In the genomic region with DNA sequence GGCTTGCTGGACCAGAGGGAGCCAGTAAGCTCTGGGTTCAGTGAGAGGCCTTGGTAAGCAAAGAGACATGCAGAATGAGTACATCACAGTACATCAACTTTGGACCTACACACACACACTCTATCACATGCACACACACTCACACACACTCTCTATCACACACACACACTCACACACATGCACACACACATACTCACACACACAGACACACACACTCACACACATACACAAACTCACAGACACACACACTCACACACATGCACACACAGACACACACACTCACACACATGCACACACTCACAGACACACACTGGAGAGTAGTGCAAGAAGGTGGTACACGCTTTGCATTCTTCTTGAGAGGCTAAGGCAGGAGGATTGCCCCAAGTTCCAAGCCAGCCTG, we compare ENCODE assay signal across 23 mouse cellular contexts. TPM values are rescaled to one million over a fixed set of nuclear protein-coding genes. Genes with fewer than 3 reads are reported as not detected.
DNase-seq lines count a peak whose midpoint lies in the region; ATAC-seq and TF ChIP-seq lines count a peak whose summit lies in the region.
"Had no signal": no experiment of that assay in that cellular context is flagged by ENCODE, and none has a peak within 500 bp of the region (broad histone marks: within the 10 kb centered on the region; RNA-seq: fewer than 3 reads in every experiment).

No protein-coding gene starts in this region.

- TF ChIP-seq CTCF in intestine, postnatal 0 days (IDR thresholded peaks at IDR 0.05; ENCODE audit: low read depth), result no peak

- peaks cover 50% of the 10 kb centered on the region for H3K4me1 ChIP-seq in megakaryocyte, embryonic 14.5 days
- H3K4me1 ChIP-seq in intestine, postnatal 0 days (replicated peaks; ENCODE audit: control insufficient read depth, insufficient read depth, low read length), result peaks cover 6% of the 10 kb centered on the region; the same call in 1 of the 2 replicates
- H3K4me1 ChIP-seq in liver, embryonic 15.5 days (replicated peaks), result peaks cover 27% of the 10 kb centered on the region
- H3K4me1 ChIP-seq: embryonic facial prominence, embryonic 12.5 days; forebrain, embryonic 12.5 days; heart, embryonic 12.5 days; limb, embryonic 12.5 days; midbrain, embryonic 15.5 days; neural tube, embryonic 13.5 days had no signal

- H3K36me3 ChIP-seq in megakaryocyte, embryonic 14.5 days (replicated peaks; ENCODE audit: low read length), result peaks cover 35% of the 10 kb centered on the region
- peaks cover 25% of the 10 kb centered on the region for H3K36me3 ChIP-seq in intestine, postnatal 0 days (ENCODE audit: control insufficient read depth, insufficient read depth)
- peaks cover 28% of the 10 kb centered on the region for H3K36me3 ChIP-seq in liver, embryonic 15.5 days (replicated peaks)
- H3K36me3 ChIP-seq: midbrain, embryonic 15.5 days had no signal

- DNase-seq in B cell, adult 2 months, result no peak
- no peak for DNase-seq in right cerebral cortex, adult 18-20 months
- DNase-seq: adrenal gland, postnatal 10 days; cerebellum, adult 2 months; cerebellum, postnatal 25 days; lung, embryonic 14.5 days had no signal

- peaks cover 23% of the 10 kb centered on the region for H3K27me3 ChIP-seq in megakaryocyte, embryonic 14.5 days (replicated peaks)
- no peaks in the 10 kb centered on the region for H3K27me3 ChIP-seq in intestine, postnatal 0 days (replicated peaks; ENCODE audit: control insufficient read depth, insufficient read depth, low read length)
- no peaks in the 10 kb centered on the region for H3K27me3 ChIP-seq in liver, embryonic 15.5 days
- H3K27me3 ChIP-seq: embryonic facial prominence, embryonic 12.5 days; forebrain, embryonic 12.5 days; midbrain, embryonic 15.5 days; neural tube, embryonic 13.5 days had no signal

- no peak for ATAC-seq in megakaryocyte, adult 5-6 weeks (ENCODE audit: poor library complexity, severe bottlenecking)
- ATAC-seq in intestine, postnatal 0 days, result no peak
- ATAC-seq in liver, embryonic 15.5 days (ENCODE audit: insufficient read depth), result no peak
- no peak for ATAC-seq in inflammation-experienced regulatory T-cells, adult 6 months
- ATAC-seq: hindbrain, postnatal 0 days; midbrain, embryonic 15.5 days had no signal

- H3K9ac ChIP-seq in intestine, postnatal 0 days (ENCODE audit: low read depth, low read length), result no peak overlapping the region
- no peak overlapping the region for H3K9ac ChIP-seq in liver, embryonic 15.5 days
- H3K9ac ChIP-seq: embryonic facial prominence, embryonic 12.5 days; forebrain, embryonic 12.5 days; heart, embryonic 12.5 days; limb, embryonic 12.5 days; lung, embryonic 14.5 days; midbrain, embryonic 15.5 days; neural tube, embryonic 13.5 days had no signal

- peak overlapping the region; percentile 94 for H3K27ac ChIP-seq in intestine, postnatal 0 days (ENCODE audit: low read depth, low read length)
- peak overlapping the region; percentile 58 for H3K27ac ChIP-seq in liver, embryonic 15.5 days (replicated peaks)
- H3K27ac ChIP-seq: embryonic facial prominence, embryonic 12.5 days; forebrain, embryonic 12.5 days; hindbrain, postnatal 0 days; limb, embryonic 12.5 days; midbrain, embryonic 15.5 days; neural tube, embryonic 13.5 days had no signal

- WGBS in intestine, postnatal 0 days, result 80% methylated on average over 1 of the region's 1 CpGs
- WGBS in liver, embryonic 15.5 days (ENCODE audit: insufficient replicate concordance), result 55% methylated on average over 1 of the region's 1 CpGs

- peak overlapping the region; percentile 28 for H3K4me3 ChIP-seq in megakaryocyte, embryonic 14.5 days (replicated peaks)
- no peak overlapping the region for H3K4me3 ChIP-seq in intestine, postnatal 0 days (ENCODE audit: low read depth, low read length)
- no peak overlapping the region for H3K4me3 ChIP-seq in liver, embryonic 15.5 days (replicated peaks)
- H3K4me3 ChIP-seq: embryonic facial prominence, embryonic 12.5 days; erythroblast, embryonic 14.5 days; forebrain, embryonic 12.5 days; heart, embryonic 12.5 days; limb, embryonic 12.5 days; midbrain, embryonic 15.5 days; neural tube, embryonic 13.5 days had no signal

- H3K9me3 ChIP-seq in megakaryocyte, embryonic 14.5 days, result no peaks in the 10 kb centered on the region
- no peaks in the 10 kb centered on the region for H3K9me3 ChIP-seq in intestine, postnatal 0 days (ENCODE audit: control insufficient read depth)
- no peaks in the 10 kb centered on the region for H3K9me3 ChIP-seq in liver, embryonic 15.5 days (replicated peaks)
- H3K9me3 ChIP-seq: embryonic facial prominence, embryonic 12.5 days; forebrain, embryonic 12.5 days; heart, embryonic 12.5 days; limb, embryonic 12.5 days; midbrain, embryonic 15.5 days; neural tube, embryonic 13.5 days had no signal

- peak overlapping the region; percentile 68 for H3K4me2 ChIP-seq in intestine, postnatal 0 days (replicated peaks; ENCODE audit: low read depth)
- H3K4me2 ChIP-seq in liver, embryonic 15.5 days, result peak overlapping the region; percentile 23; the same call in 1 of the 2 replicates
- H3K4me2 ChIP-seq: embryonic facial prominence, embryonic 12.5 days; forebrain, embryonic 12.5 days; heart, embryonic 12.5 days; limb, embryonic 12.5 days; lung, embryonic 14.5 days; midbrain, embryonic 15.5 days; neural tube, embryonic 13.5 days had no signal

RNA-seq across cellular contexts. Expression of gene C3, which starts 4.3 kb away (rescaled TPM):
- 0.52 and 16.6 TPM in 2 replicates for polyA plus RNA-seq in megakaryocyte, embryonic 14.5 days (2012; ENCODE audit: insufficient read depth, low replicate concordance)
- total RNA-seq in megakaryocyte, adult 5-6 weeks (2015), result 699 and 776 TPM in 2 replicates
- total RNA-seq in megakaryocyte, adult 5-6 weeks (2017), result 1,145 and 1,156 TPM in 2 replicates
- polyA plus RNA-seq in intestine, postnatal 0 days (2015; fragmentation: Nextera tagmentation; extraction: Ambion mirVana), result 19.5 TPM in 2 replicates
- polyA plus RNA-seq in liver, embryonic 15.5 days (2015; fragmentation: Nextera tagmentation; extraction: Ambion mirVana), result 369 and 468 TPM in 2 replicates
- polyA plus RNA-seq in inflammation-experienced regulatory T-cells, adult 6 months (2017; shearing (Covaris generic)), result 1 to 10 TPM; 1.0 to 3.6 (median 1.8) TPM

RNA-seq across cellular contexts. Expression of gene Gpr108, which starts 16.0 kb away (rescaled TPM):
- 30.6 and 33.1 TPM in 2 replicates for polyA plus RNA-seq in megakaryocyte, embryonic 14.5 days (2012; ENCODE audit: insufficient read depth, low replicate concordance)
- total RNA-seq in megakaryocyte, adult 5-6 weeks (2015), result 36.6 and 39.1 TPM in 2 replicates
- total RNA-seq in megakaryocyte, adult 5-6 weeks (2017), result 36.6 and 37.7 TPM in 2 replicates
- polyA plus RNA-seq in intestine, postnatal 0 days (2015; fragmentation: Nextera tagmentation; extraction: Ambion mirVana), result 14.7 and 16.2 TPM in 2 replicates
- polyA plus RNA-seq in liver, embryonic 15.5 days (2015; fragmentation: Nextera tagmentation; extraction: Ambion mirVana), result 11.9 and 12.0 TPM in 2 replicates
- 10 to 100 TPM; 49.0 to 66.3 (median 56.5) TPM for polyA plus RNA-seq in inflammation-experienced regulatory T-cells, adult 6 months (2017; shearing (Covaris generic))

RNA-seq across cellular contexts. Expression of gene Trip10, which starts 17.1 kb away (rescaled TPM):
- 25.4 and 45.7 TPM in 2 replicates for polyA plus RNA-seq in megakaryocyte, embryonic 14.5 days (2012; ENCODE audit: insufficient read depth, low replicate concordance)
- total RNA-seq in megakaryocyte, adult 5-6 weeks (2015), result 3.6 and 5.4 TPM in 2 replicates
- total RNA-seq in megakaryocyte, adult 5-6 weeks (2017), result 9.0 and 9.4 TPM in 2 replicates
- 26.3 and 31.6 TPM in 2 replicates for polyA plus RNA-seq in intestine, postnatal 0 days (2015; fragmentation: Nextera tagmentation; extraction: Ambion mirVana)
- polyA plus RNA-seq in liver, embryonic 15.5 days (2015; fragmentation: Nextera tagmentation; extraction: Ambion mirVana), result 8.1 and 9.8 TPM in 2 replicates
- 1 to 10 TPM; 1.0 to 4.4 (median 3.6) TPM for polyA plus RNA-seq in inflammation-experienced regulatory T-cells, adult 6 months (2017; shearing (Covaris generic))

RNA-seq across cellular contexts. Expression of gene Tnfsf14, which starts 38.2 kb away (rescaled TPM):
- polyA plus RNA-seq in megakaryocyte, embryonic 14.5 days (2012; ENCODE audit: insufficient read depth, low replicate concordance), result 49.5 and 144 TPM in 2 replicates
- total RNA-seq in megakaryocyte, adult 5-6 weeks (2015), result 5.5 and 6.3 TPM in 2 replicates
- 15.6 and 15.7 TPM in 2 replicates for total RNA-seq in megakaryocyte, adult 5-6 weeks (2017)
- 0.10 and 0.12 TPM in 2 replicates for polyA plus RNA-seq in intestine, postnatal 0 days (2015; fragmentation: Nextera tagmentation; extraction: Ambion mirVana)
- polyA plus RNA-seq in liver, embryonic 15.5 days (2015; fragmentation: Nextera tagmentation; extraction: Ambion mirVana), result 1.3 and 1.4 TPM in 2 replicates
- polyA plus RNA-seq in inflammation-experienced regulatory T-cells, adult 6 months (2017; shearing (Covaris generic)), result 10 to 100 TPM; 13.3 to 15.2 (median 14.1) TPM
- total RNA-seq: gastrocnemius, postnatal 4 days; heart, postnatal 10 days; hindbrain, postnatal 0 days; layer of hippocampus, adult 18-20 months; layer of hippocampus, postnatal 14 days had no signal
- polyA plus RNA-seq: cerebellum, adult 2 months; hindbrain, postnatal 0 days; midbrain, embryonic 15.5 days; neural tube, embryonic 13.5 days had no signal

RNA-seq across cellular contexts. Expression of gene Vav1, which starts 46.7 kb away (rescaled TPM):
- polyA plus RNA-seq in megakaryocyte, embryonic 14.5 days (2012; ENCODE audit: insufficient read depth, low replicate concordance), result 34.6 and 164 TPM in 2 replicates
- total RNA-seq in megakaryocyte, adult 5-6 weeks (2015), result 84.7 and 92.2 TPM in 2 replicates
- total RNA-seq in megakaryocyte, adult 5-6 weeks (2017), result 307 and 321 TPM in 2 replicates
- 1.1 and 1.5 TPM in 2 replicates for polyA plus RNA-seq in intestine, postnatal 0 days (2015; fragmentation: Nextera tagmentation; extraction: Ambion mirVana)
- 13.8 and 14.5 TPM in 2 replicates for polyA plus RNA-seq in liver, embryonic 15.5 days (2015; fragmentation: Nextera tagmentation; extraction: Ambion mirVana)
- 10 to 100 TPM; 66.1 to 89.2 (median 85.7) TPM for polyA plus RNA-seq in inflammation-experienced regulatory T-cells, adult 6 months (2017; shearing (Covaris generic))

Comparison
In these comparisons a context has a peak if more than half of its experiments do, and no peak if none do; other contexts are left out.
1. RNA of gene C3, which starts 4.3 kb away (polyA plus RNA-seq): 369 to 468 TPM in liver, embryonic 15.5 days; 19.5 TPM in intestine, postnatal 0 days, 0.52 to 16.6 TPM in megakaryocyte, embryonic 14.5 days and 1.0 to 3.6 TPM in inflammation-experienced regulatory T-cells, adult 6 months; every median in the first group is over 10 times any median in the second.